Mouse (Mus musculus): ENCODE measurements around the gene Pmfbp1.

DNA sequence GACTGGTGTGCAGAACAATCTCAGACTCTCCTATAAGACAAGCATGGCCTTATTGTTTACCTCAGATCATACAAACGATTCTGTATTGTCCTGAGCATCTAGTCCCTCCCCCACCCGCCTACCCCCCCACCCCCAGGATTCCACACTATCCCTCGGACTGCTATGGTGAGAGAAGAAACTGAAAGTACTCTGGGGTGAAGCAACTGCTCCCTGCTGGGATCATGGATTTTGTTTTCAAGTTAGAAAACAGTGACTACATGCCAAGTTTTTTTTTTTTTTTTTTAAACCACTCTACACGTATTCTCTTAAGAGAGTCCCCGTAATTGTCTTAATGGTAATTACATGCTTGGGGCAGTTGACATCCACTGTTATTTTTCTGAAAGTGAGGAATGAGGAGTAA is 3.6 kb downstream of the Pmfbp1 start:
- TF ChIP-seq CTCF (conservative IDR thresholded peaks at IDR 0.05; ENCODE audit: low read length) (no peak), POU5F1 (IDR thresholded peaks at IDR 0.05; ENCODE audit: borderline replicate concordance, low read length) (no peak), NANOG (IDR thresholded peaks at IDR 0.05; ENCODE audit: borderline replicate concordance, low read length) (no peak)
